Mouse (Mus musculus): ENCODE data around the gene Rad9b.

Rad9b gene

GRCm38 (mm10) chr5:122280422-122280826, 73.6 kb downstream of the Rad9b start:
- DNase-seq: no peak

- DNase-seq: no peak
These were observed 74.1 kb downstream of the Rad9b start for GRCm38 (mm10) chr5:122279799-122280421.

GRCm38 (mm10) chr5:122278946-122279345, 75.1 kb downstream of the Rad9b start:
- peak; percentile 80 for DNase-seq

GRCm38 (mm10) chr5:122274785-122275184, 79.2 kb downstream of the Rad9b start:
- DNase-seq: no peak

Data from cerebellum, adult 9-11 months (tissue).